Mouse (Mus musculus) cortical plate, adult 2 months (tissue): ENCODE measurements at regions not wholly inside any gene's neighbourhood (a gene's known extent, or its start where the extent isn't known, plus 50 kb on each side); places are given as distances from the start of the nearest gene placed in this dataset.

ENCODE experiments used
- H3K27ac ChIP-seq: fragments of 200-500 bp; 2 replicates; pipeline ENCODE4 v1.5.1; 2012; ENCODE audit warnings: low read length, control low read depth, inconsistent platforms; ENCODE audit not compliant: insufficient read depth
- H3K4me1 ChIP-seq: fragments of 200-500 bp; 2 replicates; pipeline ENCODE4 v1.6.1; 2011; ENCODE audit warnings: low read length; ENCODE audit not compliant: control insufficient read depth, insufficient read depth
- H3K4me3 ChIP-seq: fragments of 200-500 bp; 2 replicates; pipeline ENCODE4 v1.5.1; 2011; ENCODE audit warnings: mild to moderate bottlenecking, low read length, control low read depth; ENCODE audit not compliant: insufficient read depth
- CTCF ChIP-seq: fragments of 200-500 bp; IDR thresholded peaks from 2 replicates; pipeline ENCODE4 v1.5.1; 2011; ENCODE audit warnings: mild to moderate bottlenecking, control low read depth, low read length; ENCODE audit not compliant: insufficient read depth; ENCODE audit errors: extremely low read depth
- POLR2A ChIP-seq: fragments of 200-500 bp; IDR thresholded peaks from 2 replicates; pipeline ENCODE4 v1.6.1; 2011; ENCODE audit warnings: mild to moderate bottlenecking, low read length, control low read depth; ENCODE audit not compliant: insufficient read depth; ENCODE audit errors: extremely low read depth

DNA sequence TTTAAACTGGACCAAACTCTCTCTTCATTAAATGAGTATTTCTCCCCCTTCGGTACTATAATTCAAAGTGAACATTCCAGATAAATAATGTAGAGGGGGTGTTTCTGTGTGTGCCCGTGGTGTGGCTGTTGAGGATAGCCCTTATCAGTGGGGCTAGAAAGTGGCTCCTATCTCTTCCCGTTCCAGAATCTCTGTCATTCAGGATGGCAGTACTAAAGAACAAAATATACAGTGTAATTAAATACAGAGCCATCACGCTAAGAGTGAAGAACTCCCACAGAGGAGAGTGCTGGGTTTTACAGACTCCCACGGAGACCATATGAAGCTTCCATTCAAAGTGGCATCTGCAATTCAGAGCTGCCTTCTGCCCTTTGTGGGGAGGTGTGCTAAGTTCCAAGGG is 229.8 kb downstream of the Gm10295 start:
- no peak overlapping the region for H3K4me3 ChIP-seq
- H3K4me1 ChIP-seq = no peaks in the 10 kb centered on the region
- no peak for TF ChIP-seq CTCF
- no peak for TF ChIP-seq POLR2A
- H3K27ac ChIP-seq = no peak overlapping the region

DNA sequence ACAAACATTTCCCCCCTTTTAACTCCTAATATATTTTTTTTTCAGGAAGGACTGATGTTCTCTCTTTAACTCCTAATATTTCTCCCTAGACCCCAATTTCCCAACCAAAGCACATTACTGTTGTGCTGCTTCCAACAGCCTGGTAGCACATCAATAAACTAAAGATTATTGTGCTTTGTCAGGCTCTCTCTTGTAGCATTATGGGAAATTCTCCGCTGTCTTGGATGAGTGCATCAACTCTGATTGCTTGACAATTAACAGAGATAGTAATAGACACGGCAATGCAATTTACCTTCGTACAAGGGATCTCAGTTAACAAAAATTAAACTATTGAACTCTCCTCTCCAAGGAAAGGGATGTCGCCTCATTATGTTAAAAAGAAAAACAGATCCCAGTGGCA is 230.3 kb downstream of the Gm10295 start:
- TF ChIP-seq POLR2A (no peak), CTCF (no peak)

DNA sequence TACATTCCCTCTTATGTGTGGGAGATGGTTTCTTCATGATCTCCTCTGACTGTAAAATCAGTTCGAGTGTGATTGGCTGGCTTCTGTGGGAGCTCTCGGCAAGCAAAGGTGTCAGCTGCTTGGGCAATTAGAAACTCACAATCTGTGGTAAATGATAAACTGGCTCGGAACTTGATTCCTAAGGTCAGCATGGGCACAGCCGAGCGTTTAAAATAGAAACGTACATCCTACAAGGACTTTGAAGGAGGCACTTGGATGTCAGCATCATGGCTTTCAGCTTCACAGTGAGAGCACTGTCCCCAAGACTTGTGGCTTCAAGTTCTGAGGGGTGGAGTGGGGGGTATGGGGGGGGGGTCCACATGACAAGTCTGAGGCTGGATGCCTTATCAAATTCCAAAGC is 231.3 kb downstream of the Gm10295 start:
- H3K4me3 ChIP-seq = no peak overlapping the region
- H3K27ac ChIP-seq = no peak overlapping the region

More for the DNA sequence above, 230.3 kb downstream of the Gm10295 start:
- Histone ChIP-seq H3K27ac (no peak overlapping the region), H3K4me3 (no peak overlapping the region), H3K4me1 (no peaks in the 10 kb centered on the region)

DNA sequence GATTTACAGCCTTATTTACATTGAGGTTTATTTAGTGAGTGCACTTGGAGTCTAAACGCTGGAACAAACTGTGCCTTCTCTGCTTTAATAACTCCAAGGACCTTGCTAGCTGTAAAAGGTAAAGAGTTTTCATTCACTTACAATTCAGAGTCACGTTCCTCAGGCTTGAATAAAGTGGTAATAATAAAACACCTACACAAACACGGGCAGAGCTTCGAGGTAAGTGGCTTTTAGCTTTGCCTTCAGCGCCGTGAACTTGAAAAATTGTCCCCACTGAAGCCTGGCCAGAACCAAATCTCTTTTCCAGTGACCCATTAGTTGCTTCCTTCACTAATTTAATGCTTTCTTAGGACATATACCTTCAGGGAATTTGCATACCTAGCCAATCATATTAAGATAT is 244.2 kb downstream of the Gm10295 start:
- no peak overlapping the region for H3K4me3 ChIP-seq
- TF ChIP-seq CTCF = no peak
- no peak for TF ChIP-seq POLR2A
- H3K4me1 ChIP-seq = no peaks in the 10 kb centered on the region
- H3K27ac ChIP-seq = no peak overlapping the region

More for the DNA sequence above, 231.3 kb downstream of the Gm10295 start:
- TF ChIP-seq CTCF = no peak
- no peak for TF ChIP-seq POLR2A
- no peaks in the 10 kb centered on the region for H3K4me1 ChIP-seq

DNA sequence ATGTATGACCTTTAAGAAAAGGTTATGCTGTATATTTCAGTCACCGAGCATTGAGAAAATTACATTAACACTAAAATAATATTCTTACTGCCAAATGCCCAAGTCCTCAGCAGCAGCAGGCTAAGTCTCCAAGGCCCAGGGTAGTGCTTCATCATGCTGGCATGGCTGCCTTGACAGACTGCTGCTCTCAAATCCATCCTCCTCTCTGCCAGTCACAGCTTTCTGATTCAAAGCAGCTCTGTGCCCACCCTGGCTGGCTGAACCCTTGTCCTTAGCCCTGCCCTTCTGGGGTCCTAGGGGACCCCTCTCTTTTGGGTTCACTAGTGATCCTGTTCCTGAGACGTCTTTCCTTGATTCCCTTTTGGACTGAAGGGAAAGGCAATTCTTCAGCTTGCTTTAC is 251.0 kb downstream of the Gm10295 start:
- no peak overlapping the region for H3K4me3 ChIP-seq
- TF ChIP-seq POLR2A (no peak), CTCF (no peak)
- H3K27ac ChIP-seq = no peak overlapping the region
- no peaks in the 10 kb centered on the region for H3K4me1 ChIP-seq

DNA sequence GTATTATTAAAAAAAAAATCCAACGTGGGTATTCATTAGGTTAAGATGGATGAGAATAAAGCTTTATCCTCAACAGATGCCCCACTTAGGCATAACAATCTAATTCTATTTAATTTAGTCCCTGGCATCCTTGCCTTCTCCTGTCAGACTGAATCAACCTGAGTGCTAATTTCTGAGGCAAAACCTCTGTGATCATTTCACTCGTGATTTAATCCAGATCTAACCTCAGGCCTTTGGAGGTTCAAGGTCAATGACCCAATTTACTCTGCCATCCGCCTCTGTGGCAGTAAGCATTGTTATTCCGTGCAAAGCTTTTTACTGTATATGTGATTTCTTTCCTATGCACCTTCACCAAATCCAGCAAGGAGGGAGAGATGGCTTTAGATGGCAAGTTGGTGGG is 253.0 kb downstream of the Gm10295 start:
- TF ChIP-seq POLR2A (no peak), CTCF (no peak)
- Histone ChIP-seq H3K27ac (no peak overlapping the region), H3K4me3 (no peak overlapping the region), H3K4me1 (no peaks in the 10 kb centered on the region)

DNA sequence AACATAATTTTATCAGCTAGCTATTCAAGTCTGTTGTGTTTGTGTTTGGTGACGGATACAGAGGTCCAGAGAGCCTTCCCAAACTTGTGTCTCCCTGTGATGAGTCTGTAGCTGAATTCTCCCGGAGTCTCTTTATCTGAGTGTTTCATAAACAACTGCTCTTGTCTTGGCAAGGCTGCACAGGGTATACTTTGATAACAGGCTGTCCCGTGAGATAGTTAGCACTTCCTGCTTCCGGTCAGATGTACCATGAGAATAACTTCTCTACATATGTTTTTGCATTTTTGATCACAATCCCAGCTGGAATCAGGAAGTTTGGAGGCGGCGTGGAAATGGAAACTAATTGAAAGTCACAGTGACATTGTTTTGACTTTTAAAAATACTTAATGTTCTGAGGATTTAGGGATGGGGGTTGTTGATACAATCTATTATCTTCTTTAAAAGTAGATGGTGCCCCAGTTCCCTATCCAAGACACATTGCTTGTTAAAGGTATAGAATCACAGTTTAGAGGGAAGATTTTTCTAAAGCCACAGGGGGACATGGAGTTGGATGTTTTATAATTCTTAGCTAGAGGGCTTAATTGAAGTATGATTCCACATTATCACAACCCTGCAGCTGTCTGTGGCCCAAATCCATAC is 257.9 kb downstream of the Gm10295 start:
- Histone ChIP-seq H3K4me3 (no peak overlapping the region), H3K27ac (no peak overlapping the region), H3K4me1 (no peaks in the 10 kb centered on the region)
- TF ChIP-seq POLR2A (no peak), CTCF (no peak)

DNA sequence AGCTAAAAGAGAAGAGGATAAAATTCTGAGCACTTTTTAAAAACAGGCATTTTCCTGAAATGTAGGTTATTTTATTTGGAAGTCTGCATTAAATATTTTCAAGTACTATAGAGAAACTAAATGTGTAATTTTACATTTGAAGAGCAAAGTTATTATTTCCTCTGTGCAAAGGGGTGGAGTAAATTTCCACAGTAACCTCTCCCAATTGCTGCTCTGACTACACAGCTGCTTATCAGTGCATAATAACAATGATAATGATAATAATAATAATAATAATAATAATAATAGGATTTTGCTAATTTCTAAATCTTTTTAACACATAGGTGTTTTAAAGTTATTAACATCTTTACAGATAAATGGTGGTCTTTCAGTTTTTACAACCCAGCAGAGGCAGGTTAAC is 258.5 kb downstream of the Gm10295 start:
- Histone ChIP-seq H3K27ac (no peak overlapping the region), H3K4me3 (no peak overlapping the region), H3K4me1 (no peaks in the 10 kb centered on the region)
- no peak for TF ChIP-seq CTCF
- no peak for TF ChIP-seq POLR2A

DNA sequence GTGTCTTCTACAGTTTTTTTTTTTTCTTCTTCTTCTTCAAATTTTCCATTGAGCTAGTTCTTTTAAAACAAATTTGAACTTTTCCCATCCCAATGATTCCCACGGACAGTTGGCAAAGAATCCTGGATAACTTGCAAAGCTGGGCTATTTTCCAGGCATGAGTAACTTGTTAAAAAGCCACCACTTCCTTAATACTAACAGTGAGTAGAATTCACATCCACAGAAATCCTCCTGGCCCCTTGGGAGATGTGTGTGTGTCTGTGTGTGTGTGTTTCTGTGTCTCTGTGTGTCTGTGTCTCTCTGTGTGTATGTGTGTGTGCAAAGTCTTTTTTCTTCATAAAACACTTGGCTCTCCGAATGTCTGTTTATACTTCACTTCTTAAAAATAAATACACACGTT is 259.0 kb downstream of the Gm10295 start:
- H3K27ac ChIP-seq = no peak overlapping the region
- TF ChIP-seq POLR2A = no peak
- no peak for TF ChIP-seq CTCF
- H3K4me3 ChIP-seq = no peak overlapping the region
- no peaks in the 10 kb centered on the region for H3K4me1 ChIP-seq

DNA sequence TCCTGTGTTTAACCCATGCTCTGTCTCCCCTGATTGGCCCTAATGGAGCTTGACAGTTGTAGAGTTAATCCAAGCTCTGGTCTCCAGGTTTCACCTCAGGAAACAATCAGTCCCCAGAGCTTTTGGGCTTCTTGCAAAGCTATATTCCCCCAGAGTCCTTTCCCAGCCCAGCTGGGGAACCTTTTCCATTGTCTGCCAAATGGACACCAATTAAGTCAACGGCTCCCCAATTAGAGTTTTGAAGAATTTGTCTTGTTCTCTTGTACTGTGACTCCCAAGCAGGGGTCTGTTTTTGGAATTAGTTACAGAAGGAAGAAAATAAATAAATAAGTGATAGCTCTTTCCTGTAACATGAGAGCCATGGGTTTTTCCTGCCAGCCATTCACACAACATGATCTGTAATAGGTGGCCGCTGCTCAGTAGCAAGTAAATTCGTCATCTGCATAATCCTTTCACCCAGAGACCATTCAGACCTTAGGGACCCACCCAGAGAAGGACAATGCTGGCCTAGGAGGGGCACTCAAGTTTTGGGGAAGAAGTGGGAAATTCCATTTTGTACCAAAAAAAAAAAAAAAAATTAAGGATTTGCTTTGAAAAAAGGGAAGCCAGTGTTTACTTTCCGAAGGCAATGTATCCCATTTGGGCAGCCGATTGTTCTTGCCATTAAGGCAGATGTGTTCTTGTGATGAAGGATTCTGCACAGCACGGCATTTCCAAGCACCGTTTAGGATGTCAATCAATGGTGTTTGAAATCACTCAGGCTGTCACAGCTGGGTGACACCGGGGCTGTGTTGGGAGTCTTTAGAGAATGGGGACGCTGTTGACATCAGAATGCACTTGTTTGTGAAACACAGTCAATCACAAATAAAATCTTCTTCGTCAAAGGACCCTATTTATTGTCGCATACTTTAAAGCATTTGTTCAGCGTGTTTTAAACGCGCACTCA is 286.6 kb downstream of the Gm10295 start:
- H3K27ac ChIP-seq = no peak overlapping the region
- TF ChIP-seq CTCF = no peak
- no peak for TF ChIP-seq POLR2A
- H3K4me1 ChIP-seq = no peaks in the 10 kb centered on the region
- H3K4me3 ChIP-seq = no peak overlapping the region
